Mouse (Mus musculus) heart, postnatal 0 days (tissue): ENCODE measurements at regions not wholly inside any gene's neighbourhood (a gene's known extent, or its start where the extent isn't known, plus 50 kb on each side); places are given as distances from the start of the nearest gene placed in this dataset.

Experiments used
- CTCF ChIP-seq: IDR thresholded peaks from 2 replicates; pipeline ENCODE4 v1.5.1; 2016; ENCODE audit warnings: antibody characterized with exemption, control low read depth, low read depth
- EP300 ChIP-seq: IDR thresholded peaks from 2 replicates; pipeline ENCODE4 v1.6.1; 2016; ENCODE audit warnings: antibody characterized with exemption, low read depth

DNA sequence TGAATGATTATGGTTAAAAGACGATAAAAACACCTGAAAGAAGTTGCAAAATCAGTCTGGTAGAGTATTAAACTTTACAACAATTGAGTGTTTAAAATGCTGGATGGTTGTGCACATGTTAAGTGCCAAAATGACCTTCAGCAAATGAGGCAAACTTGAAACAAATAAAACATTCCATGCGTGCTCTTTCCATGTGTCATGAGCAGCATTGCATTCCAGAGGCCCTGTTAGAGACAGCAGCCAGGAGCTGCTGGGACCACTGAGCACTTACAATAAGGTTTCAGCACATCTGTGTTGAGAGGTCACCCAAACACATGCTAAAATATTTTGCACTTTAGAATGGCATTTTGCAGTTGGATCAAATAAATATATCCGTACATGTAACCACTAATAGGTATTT is 467.6 kb upstream of the Cenpq start:
- no peak for TF ChIP-seq EP300
- TF ChIP-seq CTCF, result no peak
